Mouse (Mus musculus) MEL (cell line): Measurements from ENCODE around the gene Gripap1. TPM values are rescaled to one million over a fixed set of nuclear protein-coding genes. Genes with fewer than 3 reads are reported as not detected.

ENCODE experiments used
- DNase-seq: peaks from one replicate; pipeline ENCODE4 v3.0.0; 2011; ENCODE audit warnings: low read depth, low spot score
- H3K27ac ChIP-seq: 2 replicates; pipeline ENCODE4 v1.5.1; 2012; ENCODE audit warnings: low read depth, mild to moderate bottlenecking, control low read depth, low read length, moderate library complexity; ENCODE audit not compliant: control insufficient read depth
- H3K27me3 ChIP-seq, 2 experiments: fragments of 150-350 bp in 1 of 2; sonication (generic) in 1 of 2; 2 replicates each; pipeline ENCODE4 v1.6.1; 2012; ENCODE audit warnings: low read length in 2 of 2, mild to moderate bottlenecking in 2 of 2, improper control_type of control experiment in 1 of 2, moderate library complexity in 1 of 2; ENCODE audit not compliant: insufficient read depth in 2 of 2, control insufficient read depth in 1 of 2
- H3K36me3 ChIP-seq, 2 experiments: 2 replicates each; pipeline ENCODE4 v1.6.1; 2012 to 2014; ENCODE audit warnings: low read length in 2 of 2, improper control_type of control experiment in 1 of 2, inconsistent platforms in 1 of 2, mild to moderate bottlenecking in 1 of 2; ENCODE audit not compliant: insufficient read depth in 2 of 2, control insufficient read depth in 1 of 2
- H3K4me1 ChIP-seq, 2 experiments: fragments of 150-350 bp in 1 of 2; sonication (generic) in 1 of 2; 2 replicates each; pipeline ENCODE4 v1.6.1; 2012; ENCODE audit warnings: low read length in 2 of 2, improper control_type of control experiment in 1 of 2, mild to moderate bottlenecking in 1 of 2; ENCODE audit not compliant: insufficient read depth in 2 of 2, control insufficient read depth in 1 of 2
- H3K4me3 ChIP-seq, 2 experiments: fragments of 150-350 bp in 1 of 2; sonication (generic) in 1 of 2; 2 replicates each; pipeline ENCODE4 v1.5.1; 2012; ENCODE audit warnings: low read depth in 2 of 2, low read length in 2 of 2, mild to moderate bottlenecking in 2 of 2, moderate library complexity in 2 of 2, control low read depth in 1 of 2, improper control_type of control experiment in 1 of 2; ENCODE audit not compliant: control insufficient read depth in 1 of 2, insufficient read depth in 1 of 2
- H3K79me2 ChIP-seq: 2 replicates; pipeline ENCODE4 v1.6.1; 2012; ENCODE audit warnings: mild to moderate bottlenecking, low read length, moderate library complexity; ENCODE audit not compliant: control insufficient read depth, poor library complexity, insufficient read depth
- H3K9ac ChIP-seq: 2 replicates; pipeline ENCODE4 v1.6.1; 2012; ENCODE audit warnings: low read depth, mild to moderate bottlenecking, control low read depth, low read length, moderate library complexity; ENCODE audit not compliant: control insufficient read depth, poor library complexity, severe bottlenecking
- H3K9me3 ChIP-seq: fragments of 150-350 bp; sonication (generic); replicated peaks from 2 replicates; pipeline ENCODE4 v1.6.1; 2012; ENCODE audit warnings: mild to moderate bottlenecking, low read length, improper control_type of control experiment, moderate library complexity; ENCODE audit not compliant: insufficient read depth
- BHLHE40 ChIP-seq: IDR thresholded peaks from 2 replicates; pipeline ENCODE4 v1.6.1; 2012; ENCODE audit warnings: low read depth, mild to moderate bottlenecking, inconsistent platforms, low read length, improper control_type of control experiment, borderline replicate concordance
- CHD1 ChIP-seq: IDR thresholded peaks from 2 replicates; pipeline ENCODE4 v1.6.1; 2012; ENCODE audit warnings: low read depth, mild to moderate bottlenecking, inconsistent platforms, low read length, improper control_type of control experiment
- ELF1 ChIP-seq: IDR thresholded peaks from 2 replicates; pipeline ENCODE4 v1.6.1; 2014; ENCODE audit warnings: low read depth, mild to moderate bottlenecking, inconsistent platforms, low read length, improper control_type of control experiment, moderate library complexity
- EP300 ChIP-seq, 2 experiments: IDR thresholded peaks; 2 replicates each; pipeline ENCODE4 v1.6.1; 2011; ENCODE audit warnings: improper control_type of control experiment in 2 of 2, low read length in 2 of 2, low read depth in 1 of 2, mild to moderate bottlenecking in 1 of 2
- ETS1 ChIP-seq: IDR thresholded peaks from 2 replicates; pipeline ENCODE4 v1.6.1; 2012; ENCODE audit warnings: low read depth, mild to moderate bottlenecking, inconsistent platforms, low read length, improper control_type of control experiment, moderate library complexity
- GABPA ChIP-seq: IDR thresholded peaks from 2 replicates; pipeline ENCODE4 v1.6.1; 2012; ENCODE audit warnings: low read depth, mild to moderate bottlenecking, inconsistent platforms, low read length, improper control_type of control experiment, moderate library complexity
- GATA1 ChIP-seq: IDR thresholded peaks from 2 replicates; pipeline ENCODE4 v1.6.1; 2011; ENCODE audit warnings: low read depth, low read length, improper control_type of control experiment
- JUND ChIP-seq: IDR thresholded peaks from 2 replicates; pipeline ENCODE4 v1.6.1; 2011; ENCODE audit warnings: low read depth, mild to moderate bottlenecking, improper control_type of control experiment, low read length
- KAT2A ChIP-seq: conservative IDR thresholded peaks from 2 replicates; pipeline ENCODE4 v1.6.1; 2012; ENCODE audit warnings: low read depth, low read length, improper control_type of control experiment, inconsistent platforms
- MAFK ChIP-seq: IDR thresholded peaks from 2 replicates; pipeline ENCODE4 v1.6.1; 2011; ENCODE audit warnings: low read depth, mild to moderate bottlenecking, low read length, improper control_type of control experiment, borderline replicate concordance
- MXI1 ChIP-seq: IDR thresholded peaks from 2 replicates; pipeline ENCODE4 v1.6.1; 2011; ENCODE audit warnings: mild to moderate bottlenecking, low read depth, low read length, improper control_type of control experiment
- MYB ChIP-seq: IDR thresholded peaks from 2 replicates; pipeline ENCODE4 v1.6.1; 2011; ENCODE audit warnings: mild to moderate bottlenecking, low read depth, low read length, improper control_type of control experiment
- MYC ChIP-seq: IDR thresholded peaks from 2 replicates; pipeline ENCODE4 v1.6.1; 2011; ENCODE audit warnings: low read depth, mild to moderate bottlenecking, low read length, improper control_type of control experiment, moderate library complexity
- POLR2AphosphoS5 ChIP-seq: IDR thresholded peaks from 2 replicates; pipeline ENCODE4 v1.6.1; 2012; ENCODE audit warnings: low read depth, borderline replicate concordance, mild to moderate bottlenecking, inconsistent platforms, low read length, moderate library complexity, mixed read lengths
- RAD21 ChIP-seq: IDR thresholded peaks from 2 replicates; pipeline ENCODE4 v1.6.1; 2011; ENCODE audit warnings: mild to moderate bottlenecking, low read depth, low read length, improper control_type of control experiment
- SIN3A ChIP-seq: IDR thresholded peaks from 2 replicates; pipeline ENCODE4 v1.6.1; 2012; ENCODE audit warnings: low read length, improper control_type of control experiment, inconsistent platforms
- SMC3 ChIP-seq: IDR thresholded peaks from 2 replicates; pipeline ENCODE4 v1.6.1; 2011; ENCODE audit warnings: low read depth, low read length, improper control_type of control experiment
- TAL1 ChIP-seq: IDR thresholded peaks from 2 replicates; pipeline ENCODE4 v1.6.1; 2012; ENCODE audit warnings: mild to moderate bottlenecking, inconsistent platforms, low read length, moderate library complexity, mixed read lengths
- TBP ChIP-seq: IDR thresholded peaks from 2 replicates; pipeline ENCODE4 v1.8.0; 2011; ENCODE audit warnings: low read depth, low read length, improper control_type of control experiment
- UBTF ChIP-seq: IDR thresholded peaks from 2 replicates; pipeline ENCODE4 v1.6.1; 2012; ENCODE audit warnings: low read depth, mild to moderate bottlenecking, inconsistent platforms, low read length, improper control_type of control experiment, moderate library complexity, borderline replicate concordance; ENCODE audit not compliant: insufficient read depth
- ZKSCAN1 ChIP-seq: IDR thresholded peaks from 2 replicates; pipeline ENCODE4 v1.6.1; 2012; ENCODE audit warnings: low read depth, mild to moderate bottlenecking, inconsistent platforms, low read length, improper control_type of control experiment, moderate library complexity
- ZMIZ1 ChIP-seq: IDR thresholded peaks from 2 replicates; pipeline ENCODE4 v1.6.1; 2012; ENCODE audit warnings: low read depth, mild to moderate bottlenecking, inconsistent platforms, low read length, improper control_type of control experiment, moderate library complexity
- polyA plus RNA-seq, 2 experiments: library from polyadenylated mRNA; stranded (reverse) in 1 of 2; unstranded in 1 of 2; fragments of >175 nt in 1 of 2; fragments of >200 nt in 1 of 2; gene quantifications; 2 replicates each; pipeline versions ENCODE4 v1.2.1 to v1.2.4; 2012; ENCODE audit warnings: low replicate concordance in 2 of 2, low read depth in 1 of 2; ENCODE audit not compliant: insufficient read length in 2 of 2, insufficient read depth in 1 of 2, missing spikeins in 1 of 2
- total RNA-seq: library from RNA; depleted of rRNA; stranded (reverse); fragments of 300-350 nt; gene quantifications from 2 replicates; pipeline ENCODE4 v1.2.3, GENCODE M21; 2012

The Gripap1 gene
- total and polyA plus RNA-seq, 3 experiments = 40.5 to 244 (median 84.6) TPM

GRCm38 (mm10) chrX:7740082-7740819 lies 49.3 kb upstream of the Gripap1 start:
- no peaks in the 10 kb centered on the region for H3K79me2 ChIP-seq
- H3K36me3 ChIP-seq = peaks cover 0 to 7% of the 10 kb centered on the region in 2 experiments; a peak in 2 of 4 replicates
- peak overlapping the region; percentile 41 for H3K27ac ChIP-seq
- no peaks in the 10 kb centered on the region for H3K9me3 ChIP-seq
- TF ChIP-seq SIN3A = no peak
- TF ChIP-seq ETS1 = 0 out of 2 replicates have a peak, but pooled peaks have one; percentile 2
- H3K9ac ChIP-seq = peak overlapping the region; percentile 31
- H3K4me1 ChIP-seq = peaks cover 14 to 21% of the 10 kb centered on the region in 2 experiments
- peak overlapping the region; percentile 32 to 48 for H3K4me3 ChIP-seq
- H3K27me3 ChIP-seq = no peaks in the 10 kb centered on the region
- DNase-seq = no peak

- peak; percentile 54 for DNase-seq
- H3K36me3 ChIP-seq = peaks cover 0 to 7% of the 10 kb centered on the region in 2 experiments; a peak in 2 of 4 replicates
- no peaks in the 10 kb centered on the region for H3K9me3 ChIP-seq
- 0 out of 2 replicates have a peak, but pooled peaks have one; percentile 33 for TF ChIP-seq SIN3A
- TF ChIP-seq BHLHE40 = no peak
- TF ChIP-seq ELF1 = 0 out of 2 replicates have a peak, but pooled peaks have one; percentile 27
- no peak for TF ChIP-seq GATA1
- peak in 1 of 2 experiments; percentile 30; a peak in 2 of 4 replicates for TF ChIP-seq EP300 (IDR thresholded peaks at IDR 0.05; ENCODE audit: low read depth in 1 of 2, low read length in 2 of 2)
- 0 out of 2 replicates have a peak, but pooled peaks have one; percentile 31 for TF ChIP-seq TBP
- TF ChIP-seq, all 39 proteins: peak for 4
- Histone ChIP-seq H3K9ac (peak overlapping the region; percentile 31), H3K4me1 (peaks cover 15 to 25% of the 10 kb centered on the region in 2 experiments), H3K4me3 (peak overlapping the region; percentile 32 to 48), H3K79me2 (no peaks in the 10 kb centered on the region), H3K27ac (peak overlapping the region; percentile 41), H3K27me3 (no peaks in the 10 kb centered on the region)
Observed at GRCm38 (mm10) chrX:7741103-7741502, 48.5 kb upstream of the Gripap1 start.

- Histone ChIP-seq H3K36me3 (peaks cover 0 to 7% of the 10 kb centered on the region in 2 experiments; a peak in 2 of 4 replicates), H3K9ac (no peak overlapping the region), H3K4me1 (peaks cover 15 to 25% of the 10 kb centered on the region in 2 experiments), H3K9me3 (no peaks in the 10 kb centered on the region), H3K27ac (no peak overlapping the region), H3K79me2 (no peaks in the 10 kb centered on the region), H3K27me3 (no peaks in the 10 kb centered on the region), H3K4me3 (no peak overlapping the region)
- DNase-seq = peak; percentile 60
- TF ChIP-seq ZKSCAN1 = no peak
- no peak for TF ChIP-seq MXI1
- TF ChIP-seq ZMIZ1 = no peak
- no peak for TF ChIP-seq MYC
- TF ChIP-seq SMC3 = peak; percentile 54
- TF ChIP-seq ELF1 = no peak
- no peak for TF ChIP-seq GABPA
- TF ChIP-seq ETS1 = no peak
- TF ChIP-seq JUND = no peak
- TF ChIP-seq CHD1 = no peak
- TF ChIP-seq TAL1 = no peak
- TF ChIP-seq KAT2A = no peak
- peak; percentile 21 for TF ChIP-seq RAD21
- no peak for TF ChIP-seq SIN3A
- no peak for TF ChIP-seq MAFK
- TF ChIP-seq EP300 (IDR thresholded peaks at IDR 0.05; ENCODE audit: low read depth in 1 of 2, low read length in 2 of 2) = no peak
- no peak for TF ChIP-seq GATA1
- TF ChIP-seq TBP = no peak
- TF ChIP-seq MYB = no peak
- TF ChIP-seq UBTF = no peak
- TF ChIP-seq BHLHE40 = no peak
- TF ChIP-seq POLR2AphosphoS5 = no peak
Observed at GRCm38 (mm10) chrX:7743470-7743869, 46.1 kb upstream of the Gripap1 start.
